14 mouse cellular contexts compared by ENCODE assay signal in genomic region chr7:27328648-27329047, GRCm38 (mm10). TPM values are rescaled to one million over a fixed set of nuclear protein-coding genes. Genes with fewer than 3 reads are reported as not detected.
DNase-seq lines count a peak whose midpoint lies in the region; ATAC-seq lines count a peak whose summit lies in the region.
"Had no signal": no experiment of that assay in that cellular context is flagged by ENCODE, and none has a peak within 500 bp of the region (broad histone marks: within the 10 kb centered on the region; RNA-seq: fewer than 3 reads in every experiment).

No protein-coding gene starts in this region.

- 37% methylated on average over 16 of the region's 16 CpGs for WGBS in kidney, embryonic 14.5 days
- WGBS in embryonic facial prominence, embryonic 15.5 days, result 36% methylated on average over 16 of the region's 16 CpGs

- peak; percentile 28 for DNase-seq in kidney, adult 18-20 months
- peak; percentile 68 to 73 for DNase-seq in heart, postnatal 36 days
- DNase-seq in lung, postnatal 4 days, result peak; percentile 34 to 52
- DNase-seq in layer of hippocampus, postnatal 14 days (ENCODE audit: low spot score in 2 of 2), result no peak

- no peak for ATAC-seq in kidney, embryonic 14.5 days (ENCODE audit: low FRiP score, low TSS enrichment)
- ATAC-seq in embryonic facial prominence, embryonic 15.5 days (ENCODE audit: insufficient number of reproducible peaks, low FRiP score, low TSS enrichment, low read depth), result no peak
- ATAC-seq in monocyte, adult 5-6 weeks (replicated peaks; ENCODE audit: insufficient number of reproducible peaks, low FRiP score, low TSS enrichment, poor library complexity, severe bottlenecking), result no peak

- H3K4me3 ChIP-seq in kidney, embryonic 14.5 days (ENCODE audit: low read length), result no peak overlapping the region
- 0 out of 2 replicates have a peak overlapping the region, but pooled peaks have one; percentile 53 for H3K4me3 ChIP-seq in embryonic facial prominence, embryonic 15.5 days (replicated peaks)

- peaks cover 40% of the 10 kb centered on the region for H3K4me1 ChIP-seq in kidney, embryonic 14.5 days (ENCODE audit: control insufficient read depth, insufficient read depth, low read length)
- H3K4me1 ChIP-seq in embryonic facial prominence, embryonic 15.5 days, result peaks cover 66% of the 10 kb centered on the region

- no peak overlapping the region for H3K27ac ChIP-seq in kidney, embryonic 14.5 days (ENCODE audit: low read depth, low read length)
- H3K27ac ChIP-seq in embryonic facial prominence, embryonic 15.5 days (replicated peaks), result no peak overlapping the region
- H3K27ac ChIP-seq: macrophage had no signal

- H3K9me3 ChIP-seq in kidney, embryonic 14.5 days (ENCODE audit: control insufficient read depth, low read length), result no peaks in the 10 kb centered on the region
- no peaks in the 10 kb centered on the region for H3K9me3 ChIP-seq in embryonic facial prominence, embryonic 15.5 days (replicated peaks)

- peaks cover 38% of the 10 kb centered on the region for H3K27me3 ChIP-seq in kidney, embryonic 14.5 days (ENCODE audit: control insufficient read depth, insufficient read depth, low read length)
- peaks cover 50% of the 10 kb centered on the region for H3K27me3 ChIP-seq in embryonic facial prominence, embryonic 15.5 days
- H3K27me3 ChIP-seq: Patski had no signal

- no peaks in the 10 kb centered on the region for H3K36me3 ChIP-seq in kidney, embryonic 14.5 days (ENCODE audit: control insufficient read depth, insufficient read depth, low read length)
- H3K36me3 ChIP-seq in embryonic facial prominence, embryonic 15.5 days, result 0 out of 2 replicates have a peak, but pooled peaks cover 9% of the 10 kb centered on the region

- no peak overlapping the region for H3K4me2 ChIP-seq in kidney, embryonic 14.5 days (replicated peaks; ENCODE audit: low read depth, low read length)
- H3K4me2 ChIP-seq in embryonic facial prominence, embryonic 15.5 days (replicated peaks), result peak overlapping the region; percentile 90; the same call in 1 of the 2 replicates

- intact Hi-C loops in heart, postnatal 36 days (cut with DNase I), result loop anchor here (1.0 kb wide), 1 partner anchor 26 kb away; no protein-coding TSS in a partner anchor

- no peak overlapping the region for H3K9ac ChIP-seq in kidney, embryonic 14.5 days (ENCODE audit: low read depth, low read length)
- H3K9ac ChIP-seq in embryonic facial prominence, embryonic 15.5 days, result no peak overlapping the region

RNA-seq across cellular contexts. Expression of gene Ltbp4, which starts 8.8 kb away (rescaled TPM):
- 23.4 and 26.0 TPM in 2 replicates for polyA plus RNA-seq in kidney, embryonic 14.5 days (2014; fragmentation: Nextera tagmentation; extraction: Ambion mirVana)
- 85.5 and 92.3 TPM in 2 replicates for polyA plus RNA-seq in embryonic facial prominence, embryonic 15.5 days (2015; fragmentation: Nextera tagmentation; extraction: Ambion mirVana)
- 100 to 1,000 TPM; 207 to 236 TPM for total RNA-seq in heart, postnatal 36 days (2021)
- 10 to 100 TPM; 55.0 to 55.3 TPM for total RNA-seq in layer of hippocampus, postnatal 14 days (2021)
- 0.68 TPM in 1 of 3 replicates, not detected in the others for total RNA-seq in monocyte, adult 5-6 weeks (2017)
- polyA plus RNA-seq: macrophage had no signal

RNA-seq across cellular contexts. Expression of gene Shkbp1, which starts 27.2 kb away (rescaled TPM):
- 38.4 and 41.0 TPM in 2 replicates for polyA plus RNA-seq in kidney, embryonic 14.5 days (2014; fragmentation: Nextera tagmentation; extraction: Ambion mirVana)
- polyA plus RNA-seq in embryonic facial prominence, embryonic 15.5 days (2015; fragmentation: Nextera tagmentation; extraction: Ambion mirVana), result 36.8 and 46.2 TPM in 2 replicates
- total RNA-seq in heart, postnatal 36 days (2021), result 1 to 10 TPM; 6.5 to 7.5 TPM
- total RNA-seq in layer of hippocampus, postnatal 14 days (2021), result 10 to 100 TPM; 24.7 to 26.2 TPM
- total RNA-seq in monocyte, adult 5-6 weeks (2017), result 33.3 to 47.0 TPM (median 39.9 TPM) in 3 replicates

RNA-seq across cellular contexts. Expression of gene Gm20479, which starts 28.6 kb away (rescaled TPM):
- polyA plus RNA-seq in kidney, embryonic 14.5 days (2014; fragmentation: Nextera tagmentation; extraction: Ambion mirVana), result 1.9 TPM in 1 of 2 replicates, not detected in the other
- polyA plus RNA-seq in embryonic facial prominence, embryonic 15.5 days (2015; fragmentation: Nextera tagmentation; extraction: Ambion mirVana), result 0.35 and 0.43 TPM in 2 replicates
- total RNA-seq in heart, postnatal 36 days (2021), result not detected
- not detected for total RNA-seq in layer of hippocampus, postnatal 14 days (2021)
- not detected in 3 replicates for total RNA-seq in monocyte, adult 5-6 weeks (2017)
- total RNA-seq: left cerebral cortex, postnatal 4 days had no signal
- polyA plus RNA-seq: embryonic facial prominence, embryonic 14.5 days; gonadal fat pad, adult 2 months; macrophage; neural tube, embryonic 11.5 days; small intestine, adult 2 months had no signal

Comparison
In these comparisons a context has a peak if more than half of its experiments do, and no peak if none do; other contexts are left out.
1. DNase-seq: peak in kidney, adult 18-20 months (single experiment), heart, postnatal 36 days (2 of 2) and lung, postnatal 4 days (2 of 2); none in layer of hippocampus, postnatal 14 days (0 of 2).
2. RNA of gene Ltbp4, which starts 8.8 kb away (total RNA-seq): 207 to 236 TPM in heart, postnatal 36 days and 55.0 to 55.3 TPM in layer of hippocampus, postnatal 14 days; 0.68 TPM in monocyte, adult 5-6 weeks; every median in the first group is over 10 times any median in the second.